Mouse (Mus musculus) cerebellum, adult 2 months (tissue): ENCODE measurements around the gene Fam83b. TPM values are rescaled to one million over a fixed set of nuclear protein-coding genes. Genes with fewer than 3 reads are reported as not detected.

Experiments used
- DNase-seq, 2 experiments: peaks; one replicate each; pipeline ENCODE4 v3.0.0; 2021
- H3K27ac ChIP-seq: fragments of 200-500 bp; 2 replicates; pipeline ENCODE4 v1.5.1; 2012; ENCODE audit warnings: low read length, control low read depth, inconsistent platforms; ENCODE audit not compliant: insufficient read depth
- H3K27me3 ChIP-seq: fragments of 200-500 bp; 2 replicates; pipeline ENCODE4 v1.6.1; 2012; ENCODE audit warnings: inconsistent platforms, mild to moderate bottlenecking, low read length, moderate library complexity; ENCODE audit not compliant: control insufficient read depth, insufficient read depth
- H3K4me1 ChIP-seq: fragments of 200-500 bp; 2 replicates; pipeline ENCODE4 v1.6.1; 2011; ENCODE audit warnings: low read length; ENCODE audit not compliant: control insufficient read depth, insufficient read depth
- H3K4me3 ChIP-seq: fragments of 200-500 bp; replicated peaks from 2 replicates; pipeline ENCODE3; 2011; ENCODE audit warnings: mild to moderate bottlenecking, low read depth, low read length, control low read depth; ENCODE audit not compliant: insufficient read depth
- CTCF ChIP-seq: fragments of 200-500 bp; IDR thresholded peaks from 2 replicates; pipeline ENCODE4 v1.5.1; 2011; ENCODE audit warnings: low read depth, mild to moderate bottlenecking, control low read depth, low read length, moderate library complexity, borderline replicate concordance; ENCODE audit not compliant: insufficient read depth
- POLR2A ChIP-seq: fragments of 200-500 bp; IDR thresholded peaks from 2 replicates; pipeline ENCODE4 v1.6.1; 2011; ENCODE audit warnings: low read length, control low read depth, borderline replicate concordance; ENCODE audit not compliant: insufficient read depth
- WGBS: fragments of 180-500 bp; shearing (Covaris S2); methylation state at CpG from one replicate; pipeline ENCODE4 v1.1.7; 2018; 5-methylcytosine and 5-hydroxymethylcytosine counted together
- polyA plus RNA-seq: library from polyadenylated mRNA; depleted of rRNA; stranded (reverse); fragments of >200 nt; gene quantifications from 2 replicates; pipeline ENCODE4 v1.2.3, GENCODE M21; 2012

Fam83b gene
- polyA plus RNA-seq, 1 experiment: 0.03 TPM

- Histone ChIP-seq H3K4me1 (no peaks in the 10 kb centered on the region), H3K4me3 (no peak overlapping the region), H3K27ac (no peak overlapping the region), H3K27me3 (no peaks in the 10 kb centered on the region)
- 50% methylated on average over 4 of the region's 4 CpGs for WGBS
- DNase-seq: no peak
- TF ChIP-seq POLR2A (no peak), CTCF (no peak)
These were observed 26.2 kb downstream of the Fam83b start for GRCm38 (mm10) chr9:76540684-76541083.

GRCm38 (mm10) chr9:76539953-76540621 is 26.8 kb downstream of the Fam83b start:
- H3K27ac ChIP-seq: no peak overlapping the region
- H3K4me3 ChIP-seq: no peak overlapping the region
- 80% methylated on average over 7 of the region's 7 CpGs for WGBS
- H3K4me1 ChIP-seq: no peaks in the 10 kb centered on the region
- no peaks in the 10 kb centered on the region for H3K27me3 ChIP-seq
- no peak for DNase-seq
- TF ChIP-seq CTCF (no peak), POLR2A (no peak)

- H3K4me3 ChIP-seq: no peak overlapping the region
- TF ChIP-seq POLR2A: no peak
- no peak for TF ChIP-seq CTCF
- WGBS: 6% methylated on average over 7 of the region's 7 CpGs
- no peaks in the 10 kb centered on the region for H3K4me1 ChIP-seq
- no peak overlapping the region for H3K27ac ChIP-seq
- H3K27me3 ChIP-seq: no peaks in the 10 kb centered on the region
- no peak for DNase-seq
These were observed 27.6 kb downstream of the Fam83b start for GRCm38 (mm10) chr9:76539271-76539670.

- Histone ChIP-seq H3K27me3 (no peaks in the 10 kb centered on the region), H3K27ac (no peak overlapping the region), H3K4me3 (no peak overlapping the region), H3K4me1 (no peaks in the 10 kb centered on the region)
- WGBS: 92% methylated on average over 9 of the region's 9 CpGs
- no peak for DNase-seq
- TF ChIP-seq POLR2A (no peak), CTCF (no peak)
These were observed 30.9 kb downstream of the Fam83b start for GRCm38 (mm10) chr9:76536032-76536431.

GRCm38 (mm10) chr9:76532403-76532802 is 34.5 kb downstream of the Fam83b start:
- Histone ChIP-seq H3K4me3 (no peak overlapping the region), H3K27me3 (no peaks in the 10 kb centered on the region), H3K4me1 (no peaks in the 10 kb centered on the region), H3K27ac (no peak overlapping the region)
- WGBS: 76% methylated on average over 3 of the region's 3 CpGs
- DNase-seq: no peak
- TF ChIP-seq POLR2A (no peak), CTCF (no peak)

- DNase-seq: no peak
- 22% methylated on average over 4 of the region's 4 CpGs for WGBS
- TF ChIP-seq CTCF: no peak
- TF ChIP-seq POLR2A: no peak
- no peaks in the 10 kb centered on the region for H3K27me3 ChIP-seq
- H3K4me3 ChIP-seq: no peak overlapping the region
- H3K4me1 ChIP-seq: no peaks in the 10 kb centered on the region
- no peak overlapping the region for H3K27ac ChIP-seq
These were observed 35.5 kb downstream of the Fam83b start for GRCm38 (mm10) chr9:76531368-76531767.

GRCm38 (mm10) chr9:76525592-76525991 is 41.3 kb downstream of the Fam83b start:
- no peak overlapping the region for H3K4me3 ChIP-seq
- no peaks in the 10 kb centered on the region for H3K27me3 ChIP-seq
- no peaks in the 10 kb centered on the region for H3K4me1 ChIP-seq
- no peak for DNase-seq
- TF ChIP-seq POLR2A (no peak), CTCF (no peak)
- no peak overlapping the region for H3K27ac ChIP-seq

- no peak for TF ChIP-seq CTCF
- TF ChIP-seq POLR2A: no peak
- DNase-seq: no peak
- H3K4me1 ChIP-seq: no peaks in the 10 kb centered on the region
- H3K27ac ChIP-seq: no peak overlapping the region
- H3K4me3 ChIP-seq: no peak overlapping the region
- H3K27me3 ChIP-seq: no peaks in the 10 kb centered on the region
These were observed 43.8 kb downstream of the Fam83b start for GRCm38 (mm10) chr9:76523075-76523474.
